Mouse (Mus musculus): Measurements from ENCODE around the gene 1700057G04Rik.

GRCm38 (mm10) chr9:92316791-92317190 lies 7.6 kb downstream of the 1700057G04Rik start:
- TF ChIP-seq CTCF (IDR thresholded peaks at IDR 0.05; ENCODE audit: low read depth) (no peak), EP300 (IDR thresholded peaks at IDR 0.05; ENCODE audit: low read depth) (no peak)

Data from liver, postnatal 0 days (tissue).